Mouse (Mus musculus): ENCODE results near the gene Thnsl2. TPM values are rescaled to one million over a fixed set of nuclear protein-coding genes. Genes with fewer than 3 reads are reported as not detected.

The Thnsl2 gene
- 1 to 10 TPM; 3.8 to 6.4 TPM for total RNA-seq (2021)
- long read RNA-seq, experiment 1, partial matches to known transcripts: 0 of 2 reads
- long read RNA-seq, experiment 1, other reads (novel, unspliced or antisense): 0 of 2 reads
- long read RNA-seq, experiment 2, partial matches to known transcripts: 1 of 8 reads
- long read RNA-seq, experiment 2, other reads (novel, unspliced or antisense): 1 of 8 reads

- DNase-seq: peak; percentile 74 to 79
- intact Hi-C loops (cut with DNase I): loop anchor here (10.0 kb wide), 1 partner anchor 131 kb away; the partner anchor contains the start of gene Krcc1
Observed at GRCm38 (mm10) chr6:71143894-71144455, at the start of gene Thnsl2. Thnsl2 (minus strand) TSS chr6:71144439.

GRCm38 (mm10) chr6:71193151-71193740 is 49.0 kb upstream of the Thnsl2 start:
- DNase-seq: no peak
- intact Hi-C loops (cut with DNase I): no loop called here

DNA sequence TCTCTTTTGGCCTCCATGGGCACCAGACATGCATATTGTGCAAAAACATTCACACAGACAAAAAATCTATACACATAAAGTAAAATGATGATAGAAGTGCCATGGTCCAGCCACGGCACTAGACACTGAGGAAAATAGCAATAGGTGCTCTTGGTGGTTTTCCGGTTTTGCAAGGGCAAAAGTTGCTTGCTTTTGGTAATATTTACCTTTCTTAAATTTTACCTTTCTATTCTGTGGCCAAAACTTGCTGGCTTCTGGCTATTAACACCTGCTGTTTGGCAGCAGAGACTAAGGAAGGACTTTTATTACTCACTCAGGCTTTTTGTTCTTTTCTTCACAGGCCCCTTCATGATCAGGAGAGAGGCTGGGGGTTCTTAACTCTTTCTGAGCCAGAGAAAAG is 46.3 kb upstream of the Thnsl2 start:
- intact Hi-C loops (cut with DNase I): no loop called here
- DNase-seq: no peak

DNA sequence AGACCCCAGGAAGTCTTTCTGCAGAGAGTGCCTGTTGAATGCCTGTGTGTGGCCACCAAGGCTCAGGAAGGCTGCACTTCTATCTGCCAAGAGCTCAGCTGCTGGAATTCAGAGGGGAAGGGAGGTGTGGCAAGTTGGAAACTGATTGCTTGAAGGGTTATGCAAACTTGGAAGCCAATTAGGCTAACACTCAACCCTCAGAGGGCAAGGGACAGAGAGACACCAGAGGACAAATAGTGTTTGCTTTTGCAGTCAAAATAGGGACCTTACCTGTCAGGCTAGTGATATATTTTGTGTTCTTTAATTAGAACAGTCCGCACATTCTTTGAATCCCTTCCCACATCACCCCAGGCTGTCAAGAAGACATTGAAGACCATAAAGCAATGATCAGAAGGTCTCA is 45.3 kb upstream of the Thnsl2 start:
- intact Hi-C loops (cut with DNase I): no loop called here
- DNase-seq: no peak

GRCm38 (mm10) chr6:71184941-71185604 is 40.8 kb upstream of the Thnsl2 start:
- intact Hi-C loops (cut with DNase I): no loop called here
- no peak for DNase-seq

DNA sequence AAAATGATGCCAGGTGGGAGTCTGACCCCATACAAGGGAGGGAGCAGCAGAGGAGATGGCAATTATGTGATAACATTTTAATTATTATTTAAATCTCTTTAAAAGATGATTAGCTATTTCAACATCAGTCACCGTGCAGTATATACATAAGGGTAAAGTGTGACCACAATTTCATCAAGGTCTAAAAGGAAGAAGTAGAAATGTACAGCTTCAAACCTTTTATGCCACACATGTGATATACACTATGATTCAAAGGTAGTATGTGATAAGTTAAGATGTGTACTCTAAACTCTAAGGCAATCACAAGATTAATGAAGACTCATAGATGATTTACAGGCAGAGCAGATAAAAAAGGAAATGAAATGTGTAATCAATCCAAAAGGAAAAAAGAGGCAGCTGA is 36.4 kb upstream of the Thnsl2 start:
- no peak for DNase-seq
- intact Hi-C loops (cut with DNase I): no loop called here

GRCm38 (mm10) chr6:71172812-71173580 is 28.8 kb upstream of the Thnsl2 start:
- no peak for DNase-seq
- intact Hi-C loops (cut with DNase I): loop anchor here (5.0 kb wide), 1 partner anchor 129 kb away; no protein-coding TSS in a partner anchor

- intact Hi-C loops (cut with DNase I): loop anchor here (2.0 to 5.0 kb wide), 2 partner anchors 232 to 636 kb away; no protein-coding TSS in a partner anchor
- DNase-seq: peak in 1 of 2 experiments; percentile 21
Observed at GRCm38 (mm10) chr6:71166551-71167169, 22.4 kb upstream of the Thnsl2 start.

GRCm38 (mm10) chr6:71164394-71164793 is 20.2 kb upstream of the Thnsl2 start:
- intact Hi-C loops (cut with DNase I): loop anchor here (2.0 kb wide), 1 partner anchor 260 kb away; no protein-coding TSS in a partner anchor
- DNase-seq: no peak

GRCm38 (mm10) chr6:71162269-71162668 is 18.0 kb upstream of the Thnsl2 start:
- intact Hi-C loops (cut with DNase I): no loop called here
- DNase-seq: peak in 1 of 2 experiments; percentile 10

DNA sequence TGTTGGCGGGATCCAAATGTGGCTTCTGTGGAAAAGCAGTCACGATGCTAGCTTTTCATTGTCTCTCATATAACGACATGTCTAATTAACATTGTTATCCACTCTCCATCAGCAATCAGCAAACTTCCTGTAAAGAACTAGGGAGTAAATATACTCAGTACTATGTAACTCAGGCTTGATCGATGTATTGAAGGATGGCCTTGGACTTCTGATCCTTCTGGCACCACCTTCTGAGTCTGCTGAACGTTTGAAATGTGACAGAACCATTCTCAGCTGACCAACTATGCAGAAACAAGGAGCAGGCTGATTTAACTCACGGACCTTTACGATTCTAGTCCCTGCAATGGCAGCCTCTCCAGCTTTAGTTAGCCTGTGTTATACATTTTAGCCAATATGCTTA is 17.1 kb upstream of the Thnsl2 start:
- intact Hi-C loops (cut with DNase I): no loop called here
- no peak for DNase-seq

DNA sequence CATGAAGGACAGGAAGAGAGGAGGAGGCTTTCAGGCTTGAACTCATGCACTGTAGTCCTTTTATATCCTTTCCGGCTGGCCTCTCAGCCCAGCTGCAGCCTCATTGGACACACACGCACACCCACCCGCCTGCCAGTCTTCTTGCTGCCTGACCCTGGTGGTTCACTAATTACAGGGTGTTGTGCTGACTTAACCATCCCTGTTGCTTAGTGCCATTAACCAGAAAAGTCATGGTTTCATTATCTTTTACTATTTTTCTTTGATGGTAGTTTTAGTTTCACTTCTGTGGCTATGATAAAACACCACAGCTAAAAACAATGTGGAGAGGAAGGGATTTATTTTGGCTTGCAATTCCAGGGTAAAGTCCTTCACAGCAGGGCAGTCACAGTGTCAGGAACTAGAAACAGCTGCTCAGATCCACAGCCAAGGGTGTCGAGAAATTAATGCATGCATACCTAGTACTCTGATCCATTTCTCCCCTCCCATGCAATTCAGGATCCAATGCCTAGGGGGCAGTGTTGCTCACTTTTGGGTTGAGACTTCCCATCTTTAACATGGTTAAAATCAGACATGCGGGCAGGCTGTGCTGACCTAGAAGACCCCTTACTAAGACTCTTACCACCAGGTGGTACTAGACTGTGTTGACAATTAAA is 12.6 kb upstream of the Thnsl2 start:
- DNase-seq: no peak
- intact Hi-C loops (cut with DNase I): no loop called here

DNA sequence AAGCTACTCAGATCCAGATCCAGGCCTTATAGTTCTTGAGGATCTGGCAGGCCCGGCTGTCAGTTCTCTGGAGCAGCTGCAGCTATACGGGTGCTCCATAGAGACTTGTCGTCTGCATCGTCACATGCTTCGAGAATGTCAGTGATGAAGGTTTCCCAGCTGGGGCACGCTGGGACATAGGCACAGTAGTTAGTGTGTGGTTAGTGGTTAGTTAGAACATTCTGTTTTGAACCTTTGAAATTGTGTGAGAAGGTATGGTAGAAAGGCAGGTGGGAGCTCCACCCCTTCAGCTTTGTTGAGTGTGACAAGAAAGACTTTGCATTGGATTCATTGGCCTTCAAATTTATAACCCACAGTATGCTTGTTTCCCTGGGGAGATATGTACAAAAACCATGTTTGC is 10.6 kb upstream of the Thnsl2 start:
- no peak for DNase-seq
- intact Hi-C loops (cut with DNase I): no loop called here

- intact Hi-C loops (cut with DNase I): no loop called here
- no peak for DNase-seq
Observed at GRCm38 (mm10) chr6:71153486-71153885, 9.2 kb upstream of the Thnsl2 start.

GRCm38 (mm10) chr6:71151098-71151497 is 6.9 kb upstream of the Thnsl2 start:
- intact Hi-C loops (cut with DNase I): no loop called here

GRCm38 (mm10) chr6:71149534-71149933 is 5.3 kb upstream of the Thnsl2 start:
- intact Hi-C loops (cut with DNase I): loop anchor here (5.0 to 10.0 kb wide), 2 partner anchors 125 to 653 kb away; partner anchors contain the start of gene Krcc1
- DNase-seq: peak; percentile 56 to 70

More at GRCm38 (mm10) chr6:71151098-71151497, 6.9 kb upstream of the Thnsl2 start:
- DNase-seq: no peak

GRCm38 (mm10) chr6:71148336-71148735 is 4.1 kb upstream of the Thnsl2 start:
- intact Hi-C loops (cut with DNase I): loop anchor here (5.0 to 10.0 kb wide), 2 partner anchors 126 to 654 kb away; partner anchors contain the start of gene Krcc1
- no peak for DNase-seq

GRCm38 (mm10) chr6:71145288-71145989 is 1.2 kb upstream of the Thnsl2 start:
- intact Hi-C loops (cut with DNase I): loop anchor here (5.0 to 10.0 kb wide), 2 partner anchors 129 to 657 kb away; partner anchors contain the start of gene Krcc1
- no peak for DNase-seq

Measured in heart, postnatal 14 days (tissue).